Mouse (Mus musculus): ENCODE results near the gene Psd. TPM values are rescaled to one million over a fixed set of nuclear protein-coding genes. Genes with fewer than 3 reads are reported as not detected.

Gene Psd
- total and polyA plus RNA-seq, 2 experiments from 2014 or later, result 179 to 471 TPM

- DNase-seq (ENCODE audit: low spot score) (peak; percentile 77), ATAC-seq (ENCODE audit: low FRiP score) (no peak)
- Histone ChIP-seq H3K27me3 (ENCODE audit: insufficient read depth, low read length) (no peaks in the 10 kb centered on the region), H3K36me3 (ENCODE audit: insufficient read depth, low read length) (peaks cover 26% of the 10 kb centered on the region), H3K4me2 (ENCODE audit: low read depth, low read length, poor library complexity, severe bottlenecking) (peak overlapping the region; percentile 97), H3K9ac (replicated peaks; ENCODE audit: low read length, poor library complexity, severe bottlenecking) (0 out of 2 replicates have a peak overlapping the region, but pooled peaks have one; percentile 19), H3K4me3 (ENCODE audit: low read depth, low read length) (peak overlapping the region; percentile 66; the same call in 1 of the 2 replicates), H3K27ac (ENCODE audit: low read depth, low read length) (no peak overlapping the region), H3K9me3 (ENCODE audit: low read length) (no peaks in the 10 kb centered on the region), H3K4me1 (ENCODE audit: insufficient read depth, low read length) (peaks cover 5% of the 10 kb centered on the region; the same call in 1 of the 2 replicates)
- WGBS, result 5% methylated on average over 16 of the region's 16 CpGs
- peak; percentile 84 for TF ChIP-seq CTCF (IDR thresholded peaks at IDR 0.05)
Measured at GRCm38 (mm10) chr19:46329951-46330350, 3.0 kb upstream of the Psd start.

GRCm38 (mm10) chr19:46329031-46329641 lies 2.2 kb upstream of the Psd start:
- peak overlapping the region; percentile 66 for H3K4me3 ChIP-seq (ENCODE audit: low read depth, low read length)
- DNase-seq (ENCODE audit: low spot score) (no peak), ATAC-seq (ENCODE audit: low FRiP score) (peak; percentile 1; the same call in 1 of the 2 replicates)
- H3K4me1 ChIP-seq (ENCODE audit: insufficient read depth, low read length), result peaks cover 12% of the 10 kb centered on the region; the same call in 1 of the 2 replicates
- H3K9me3 ChIP-seq (ENCODE audit: low read length), result no peaks in the 10 kb centered on the region
- H3K27me3 ChIP-seq (ENCODE audit: insufficient read depth, low read length), result no peaks in the 10 kb centered on the region
- H3K4me2 ChIP-seq (ENCODE audit: low read depth, low read length, poor library complexity, severe bottlenecking), result peak overlapping the region; percentile 97
- no peak for TF ChIP-seq CTCF (IDR thresholded peaks at IDR 0.05)
- peak overlapping the region; percentile 56 for H3K9ac ChIP-seq (replicated peaks; ENCODE audit: low read length, poor library complexity, severe bottlenecking)
- H3K36me3 ChIP-seq (ENCODE audit: insufficient read depth, low read length), result peaks cover 26% of the 10 kb centered on the region
- peak overlapping the region; percentile 90 for H3K27ac ChIP-seq (ENCODE audit: low read depth, low read length)
- WGBS, result 1% methylated on average over 49 of the region's 54 CpGs

- TF ChIP-seq CTCF (IDR thresholded peaks at IDR 0.05), result no peak
- Histone ChIP-seq H3K4me3 (ENCODE audit: low read depth, low read length) (peak within 1 kb of the TSS; percentile 66), H3K4me1 (ENCODE audit: insufficient read depth, low read length) (peaks cover 12% of the 10 kb centered on the region; the same call in 1 of the 2 replicates), H3K27ac (ENCODE audit: low read depth, low read length) (peak within 1 kb of the TSS; percentile 90), H3K9me3 (ENCODE audit: low read length) (no peaks in the 10 kb centered on the region), H3K27me3 (ENCODE audit: insufficient read depth, low read length) (no peaks in the 10 kb centered on the region), H3K9ac (replicated peaks; ENCODE audit: low read length, poor library complexity, severe bottlenecking) (peak within 1 kb of the TSS; percentile 56), H3K4me2 (ENCODE audit: low read depth, low read length, poor library complexity, severe bottlenecking) (peak within 1 kb of the TSS; percentile 97), H3K36me3 (ENCODE audit: insufficient read depth, low read length) (peaks cover 26% of the 10 kb centered on the region)
- DNase-seq (ENCODE audit: low spot score) (peak; percentile 98), ATAC-seq (ENCODE audit: low FRiP score) (peak; percentile 86)
- under 1% methylated on average over 81 of the region's 81 CpGs for WGBS
Measured at GRCm38 (mm10) chr19:46328081-46329030, 1.4 kb upstream of the Psd start, which contains the start of gene Fbxl15. Fbxl15 (plus strand) TSS chr19:46328184.

GRCm38 (mm10) chr19:46327531-46328064 lies 642 bp upstream of the Psd start:
- Histone ChIP-seq H3K4me1 (ENCODE audit: insufficient read depth, low read length) (peaks cover 17% of the 10 kb centered on the region; the same call in 1 of the 2 replicates), H3K4me2 (ENCODE audit: low read depth, low read length, poor library complexity, severe bottlenecking) (peak overlapping the region; percentile 97), H3K9ac (replicated peaks; ENCODE audit: low read length, poor library complexity, severe bottlenecking) (peak overlapping the region; percentile 56), H3K9me3 (ENCODE audit: low read length) (no peaks in the 10 kb centered on the region), H3K36me3 (ENCODE audit: insufficient read depth, low read length) (peaks cover 27% of the 10 kb centered on the region), H3K27ac (ENCODE audit: low read depth, low read length) (peak overlapping the region; percentile 90), H3K27me3 (ENCODE audit: insufficient read depth, low read length) (no peaks in the 10 kb centered on the region), H3K4me3 (ENCODE audit: low read depth, low read length) (peak overlapping the region; percentile 66)
- 30% methylated on average over 14 of the region's 14 CpGs for WGBS
- no peak for DNase-seq (ENCODE audit: low spot score)
- no peak for TF ChIP-seq CTCF (IDR thresholded peaks at IDR 0.05)
- ATAC-seq (ENCODE audit: low FRiP score), result peak; percentile 0; the same call in 1 of the 2 replicates

GRCm38 (mm10) chr19:46326019-46326755 lies 769 bp downstream of the Psd start:
- TF ChIP-seq CTCF (IDR thresholded peaks at IDR 0.05), result no peak
- peak; percentile 9; the same call in 1 of the 2 replicates for ATAC-seq (ENCODE audit: low FRiP score)
- no peaks in the 10 kb centered on the region for H3K27me3 ChIP-seq (ENCODE audit: insufficient read depth, low read length)
- peak overlapping the region; percentile 56 for H3K9ac ChIP-seq (replicated peaks; ENCODE audit: low read length, poor library complexity, severe bottlenecking)
- peak overlapping the region; percentile 90 for H3K27ac ChIP-seq (ENCODE audit: low read depth, low read length)
- DNase-seq (ENCODE audit: low spot score), result no peak
- H3K4me3 ChIP-seq (ENCODE audit: low read depth, low read length), result peak overlapping the region; percentile 66
- 2% methylated on average over 29 of the region's 29 CpGs for WGBS
- H3K9me3 ChIP-seq (ENCODE audit: low read length), result no peaks in the 10 kb centered on the region
- H3K36me3 ChIP-seq (ENCODE audit: insufficient read depth, low read length), result peaks cover 13% of the 10 kb centered on the region
- H3K4me2 ChIP-seq (ENCODE audit: low read depth, low read length, poor library complexity, severe bottlenecking), result peak overlapping the region; percentile 97
- peaks cover 31% of the 10 kb centered on the region for H3K4me1 ChIP-seq (ENCODE audit: insufficient read depth, low read length)

All from midbrain, postnatal 0 days (tissue).